Mouse (Mus musculus) ES-E14 (cell line): Measurements from ENCODE around the gene Eif2b5. TPM values are rescaled to one million over a fixed set of nuclear protein-coding genes. Genes with fewer than 3 reads are reported as not detected.
A peak's percentile ranks its signal among the peaks of the same experiment; 100 is the strongest.

Source experiments
- DNase-seq: peaks from one replicate; pipeline ENCODE4 v3.0.0-alpha.2; 2013; ENCODE audit warnings: low read depth, low spot score
- H3K27ac ChIP-seq: 2 replicates; pipeline ENCODE4 v1.5.1; 2012; ENCODE audit warnings: low read depth, mild to moderate bottlenecking, low read length, moderate library complexity, mixed read lengths; ENCODE audit not compliant: poor library complexity, insufficient read depth, severe bottlenecking
- H3K36me3 ChIP-seq: 2 replicates; pipeline ENCODE4 v1.6.1; 2012; ENCODE audit warnings: mild to moderate bottlenecking, low read length, moderate library complexity, mixed read lengths; ENCODE audit not compliant: control insufficient read depth, poor library complexity, insufficient read depth, severe bottlenecking
- H3K4me1 ChIP-seq, 2 experiments: fragments of 150-350 bp in 1 of 2; sonication (generic) in 1 of 2; 2 replicates each; pipeline ENCODE4 v1.6.1; 2012; ENCODE audit warnings: low read length in 2 of 2, mild to moderate bottlenecking in 1 of 2, mixed read lengths in 1 of 2; ENCODE audit not compliant: control insufficient read depth in 2 of 2, insufficient read depth in 2 of 2, poor library complexity in 1 of 2
- H3K4me3 ChIP-seq, 2 experiments: fragments of 150-350 bp in 1 of 2; sonication (generic) in 1 of 2; 2 replicates each; pipeline ENCODE4 v1.5.1; 2012; ENCODE audit warnings: low read length in 2 of 2, low read depth in 1 of 2, mild to moderate bottlenecking in 1 of 2, mixed read lengths in 1 of 2; ENCODE audit not compliant: insufficient read depth in 1 of 2, poor library complexity in 1 of 2, severe bottlenecking in 1 of 2
- H3K9ac ChIP-seq: 2 replicates; pipeline ENCODE4 v1.6.1; 2012; ENCODE audit warnings: low read depth, mild to moderate bottlenecking, low read length, mixed read lengths; ENCODE audit not compliant: poor library complexity, insufficient read depth, severe bottlenecking
- H3K9me3 ChIP-seq: fragments of 150-350 bp; sonication (generic); 2 replicates; pipeline ENCODE4 v1.6.1; 2012; ENCODE audit warnings: low read depth, mild to moderate bottlenecking, low read length; ENCODE audit not compliant: control insufficient read depth, insufficient read depth
- CHD2 ChIP-seq: IDR thresholded peaks from 2 replicates; pipeline ENCODE4 v1.6.1; 2014; ENCODE audit warnings: mild to moderate bottlenecking, low read depth, low read length, inconsistent platforms
- HCFC1 ChIP-seq: IDR thresholded peaks from 2 replicates; pipeline ENCODE4 v1.6.1; 2012; ENCODE audit warnings: low read length, inconsistent platforms, borderline replicate concordance; ENCODE audit not compliant: insufficient read depth
- MAFK ChIP-seq: IDR thresholded peaks from 2 replicates; pipeline ENCODE4 v1.6.1; 2014; ENCODE audit warnings: mild to moderate bottlenecking, low read depth, low read length, inconsistent platforms; ENCODE audit not compliant: insufficient read depth
- ZC3H11A ChIP-seq: IDR thresholded peaks from 2 replicates; pipeline ENCODE4 v1.6.1; 2012; ENCODE audit warnings: low read depth, mild to moderate bottlenecking, inconsistent platforms, low read length, borderline replicate concordance
- ZNF384 ChIP-seq: IDR thresholded peaks from 2 replicates; pipeline ENCODE4 v1.6.1; 2012; ENCODE audit warnings: low read depth, low read length, inconsistent platforms
- in situ Hi-C, 2 experiments: fragments of 600-800 bp; cut with MboI; formaldehyde crosslinking; loops; one replicate each; pipeline ENCODE4 v1.15.1; 2025; ENCODE audit warnings: low sequenced_read_pairs in 2 of 2, inconsistent platforms in 1 of 2; ENCODE audit not compliant: unreplicated experiment in 2 of 2
- total RNA-seq: library from RNA; depleted of rRNA; stranded (reverse); fragments of 300-350 nt; gene quantifications from 2 replicates; pipeline ENCODE4 v1.2.3, GENCODE M21; 2012

Gene Eif2b5
- total RNA-seq, 1 experiment = 173 TPM

DNA sequence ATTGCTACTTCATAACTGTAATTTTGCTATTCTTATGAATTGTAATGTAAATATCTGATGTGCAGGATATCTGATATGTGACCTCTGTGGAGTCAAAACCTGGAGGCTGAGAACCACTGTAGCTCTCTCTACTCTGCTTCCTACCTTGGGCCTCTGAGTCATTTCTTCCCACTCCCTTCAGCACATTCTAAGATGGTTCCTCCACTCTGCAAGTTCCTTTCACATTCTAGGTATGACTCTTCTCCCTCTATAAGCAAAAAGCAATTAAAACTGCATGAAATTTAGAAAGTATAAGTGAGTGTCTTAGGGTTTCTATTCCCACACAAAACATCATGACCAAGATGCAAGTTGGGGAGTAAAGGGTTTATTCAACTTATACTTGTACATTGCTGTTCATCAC lies 33.9 kb upstream of the Eif2b5 start:
- no peak overlapping the region for H3K27ac ChIP-seq
- TF ChIP-seq MAFK (no peak), ZNF384 (no peak), HCFC1 (no peak), ZC3H11A (no peak), CHD2 (no peak)
- no peak for DNase-seq
- in situ Hi-C loops = no loop called here
- H3K36me3 ChIP-seq = no peaks in the 10 kb centered on the region
- no peak overlapping the region for H3K4me3 ChIP-seq
- H3K9me3 ChIP-seq = no peaks in the 10 kb centered on the region
- no peaks in the 10 kb centered on the region for H3K4me1 ChIP-seq
- H3K9ac ChIP-seq = no peak overlapping the region

GRCm38 (mm10) chr16:20470981-20471380 lies 27.6 kb upstream of the Eif2b5 start:
- H3K4me1 ChIP-seq = peaks cover 0 to 5% of the 10 kb centered on the region in 2 experiments; a peak in 2 of 4 replicates
- H3K27ac ChIP-seq = no peak overlapping the region
- DNase-seq = no peak
- TF ChIP-seq CHD2 = no peak
- TF ChIP-seq ZNF384 = no peak
- TF ChIP-seq MAFK = no peak
- TF ChIP-seq HCFC1 = no peak
- no peaks in the 10 kb centered on the region for H3K36me3 ChIP-seq
- in situ Hi-C loops = no loop called here
- no peak overlapping the region for H3K4me3 ChIP-seq
- H3K9me3 ChIP-seq = no peaks in the 10 kb centered on the region
- no peak overlapping the region for H3K9ac ChIP-seq

- no peaks in the 10 kb centered on the region for H3K36me3 ChIP-seq
- H3K4me3 ChIP-seq = no peak overlapping the region
- DNase-seq = no peak
- H3K4me1 ChIP-seq = peaks cover 0 to 7% of the 10 kb centered on the region in 2 experiments; a peak in 2 of 4 replicates
- no peak overlapping the region for H3K27ac ChIP-seq
- in situ Hi-C loops = no loop called here
- no peaks in the 10 kb centered on the region for H3K9me3 ChIP-seq
- H3K9ac ChIP-seq = no peak overlapping the region
- no peak for TF ChIP-seq HCFC1
- no peak for TF ChIP-seq ZC3H11A
- TF ChIP-seq CHD2 = no peak
- TF ChIP-seq MAFK = no peak
- TF ChIP-seq ZNF384 = no peak
Observed at GRCm38 (mm10) chr16:20471686-20472085, 26.9 kb upstream of the Eif2b5 start.

DNA sequence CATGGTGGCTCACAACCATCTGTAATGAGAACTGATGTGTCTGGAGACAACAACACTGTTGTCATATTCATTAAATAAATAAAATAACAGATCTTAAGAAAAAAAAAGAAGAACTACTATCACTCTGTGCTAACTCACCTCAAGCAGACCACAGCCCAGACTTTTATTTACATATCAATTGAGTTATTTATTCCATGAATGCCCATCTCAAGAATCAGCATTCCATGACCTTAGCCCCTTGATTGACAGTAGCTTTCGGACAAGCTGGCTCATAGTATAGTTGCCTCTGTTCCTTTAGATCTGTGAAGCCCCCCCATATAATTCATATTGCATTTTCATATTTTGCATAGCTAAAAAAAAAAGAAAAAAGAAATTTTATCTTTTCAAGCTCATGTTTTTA lies 24.9 kb upstream of the Eif2b5 start:
- H3K4me1 ChIP-seq = peaks cover 0 to 14% of the 10 kb centered on the region in 2 experiments; a peak in 2 of 4 replicates
- no peak for TF ChIP-seq HCFC1
- TF ChIP-seq CHD2 = no peak
- TF ChIP-seq ZC3H11A = no peak
- TF ChIP-seq ZNF384 = no peak
- H3K27ac ChIP-seq = peak overlapping the region; percentile 67; the same call in 1 of the 2 replicates
- no peaks in the 10 kb centered on the region for H3K36me3 ChIP-seq
- H3K9ac ChIP-seq = no peak overlapping the region
- H3K4me3 ChIP-seq = no peak overlapping the region
- DNase-seq = no peak
- no peaks in the 10 kb centered on the region for H3K9me3 ChIP-seq
- in situ Hi-C loops = no loop called here

GRCm38 (mm10) chr16:20474211-20474610 lies 24.4 kb upstream of the Eif2b5 start:
- H3K4me3 ChIP-seq = no peak overlapping the region; a peak in 1 of 4 replicates
- no peak for DNase-seq
- H3K36me3 ChIP-seq = no peaks in the 10 kb centered on the region
- H3K4me1 ChIP-seq = peaks cover 0 to 14% of the 10 kb centered on the region in 2 experiments; a peak in 2 of 4 replicates
- peak overlapping the region; percentile 67 for H3K27ac ChIP-seq
- peak overlapping the region; percentile 26; the same call in 1 of the 2 replicates for H3K9ac ChIP-seq
- in situ Hi-C loops = no loop called here
- no peaks in the 10 kb centered on the region for H3K9me3 ChIP-seq
- TF ChIP-seq HCFC1 = no peak
- no peak for TF ChIP-seq ZC3H11A
- no peak for TF ChIP-seq CHD2
- no peak for TF ChIP-seq MAFK
- TF ChIP-seq ZNF384 = no peak
